Mouse (Mus musculus): ENCODE data around the gene Krt80.

DNA sequence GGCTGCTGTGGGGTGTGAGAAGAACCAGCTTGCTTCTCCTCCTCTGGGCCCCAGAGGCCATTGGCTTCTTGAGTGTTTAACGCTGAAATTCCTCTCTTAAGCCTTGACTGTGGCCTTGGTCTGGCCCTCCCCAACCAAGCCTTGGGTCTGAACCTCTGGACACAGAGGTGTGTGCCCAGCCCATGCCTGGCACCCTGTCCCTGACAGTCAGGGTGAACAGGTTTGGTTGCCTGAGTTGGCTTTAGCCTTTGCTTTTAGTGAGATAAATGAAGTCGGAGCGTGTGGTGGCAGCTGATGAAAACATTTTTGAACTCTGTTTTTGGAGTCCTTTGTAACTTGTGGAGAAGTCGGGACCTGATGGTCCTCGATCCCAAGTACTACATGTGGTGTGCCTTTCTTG lies 20.2 kb upstream of the Krt80 start:
- TF ChIP-seq EP300 (optimal IDR thresholded peaks at IDR 0.05), result no peak
- TF ChIP-seq CTCF (IDR thresholded peaks at IDR 0.05; ENCODE audit: low read depth), result no peak
